Mouse (Mus musculus) olfactory bulb, adult 2 months (tissue): Measurements from ENCODE around the gene Odf2.

Source experiments
- CTCF ChIP-seq: fragments of 200-500 bp; IDR thresholded peaks from 2 replicates; pipeline ENCODE4 v1.5.1; 2012; ENCODE audit warnings: low read depth, mild to moderate bottlenecking, low read length, moderate library complexity; ENCODE audit not compliant: insufficient read depth
- POLR2A ChIP-seq: fragments of 200-500 bp; IDR thresholded peaks from 2 replicates; pipeline ENCODE4 v1.6.1; 2012; ENCODE audit warnings: mild to moderate bottlenecking, low read depth, low read length, moderate library complexity; ENCODE audit not compliant: insufficient read depth

- TF ChIP-seq POLR2A, result no peak
- TF ChIP-seq CTCF, result no peak
These were observed 51.1 kb downstream of the Odf2 start for GRCm38 (mm10) chr2:29940073-29940472.
